Mouse (Mus musculus) CH12.LX (cell line): ENCODE measurements around the gene Ncf4.

ENCODE experiments used
- CTCF ChIP-seq, 2 experiments: IDR thresholded peaks in 1 of 2; conservative IDR thresholded peaks in 1 of 2; 2 replicates each; pipeline ENCODE4 v1.5.1; 2011 to 2012; ENCODE audit warnings: low read depth in 2 of 2, low read length in 2 of 2, improper control_type of control experiment in 1 of 2, inconsistent platforms in 1 of 2, mild to moderate bottlenecking in 1 of 2, moderate library complexity in 1 of 2
- EP300 ChIP-seq: IDR thresholded peaks from 2 replicates; pipeline ENCODE4 v1.6.1; 2011; ENCODE audit warnings: low read length, improper control_type of control experiment
- IRF4 ChIP-seq: IDR thresholded peaks from 2 replicates; pipeline ENCODE4 v1.6.1; 2014; ENCODE audit warnings: low read depth, mild to moderate bottlenecking, inconsistent platforms, low read length, improper control_type of control experiment
- JUND ChIP-seq: conservative IDR thresholded peaks from 2 replicates; pipeline ENCODE4 v1.6.1; 2011; ENCODE audit warnings: low read depth, low read length, improper control_type of control experiment
- MAX ChIP-seq: IDR thresholded peaks from 2 replicates; pipeline ENCODE4 v1.6.1; 2011; ENCODE audit warnings: low read length, improper control_type of control experiment
- MYC ChIP-seq: IDR thresholded peaks from 2 replicates; pipeline ENCODE4 v1.6.1; 2011; ENCODE audit warnings: low read depth, mild to moderate bottlenecking, improper control_type of control experiment, low read length
- NRF1 ChIP-seq: IDR thresholded peaks from 2 replicates; pipeline ENCODE4 v1.6.1; 2014; ENCODE audit warnings: low read depth, mild to moderate bottlenecking, inconsistent platforms, low read length, improper control_type of control experiment, moderate library complexity
- POLR2A ChIP-seq: IDR thresholded peaks from 2 replicates; pipeline ENCODE4 v1.6.1; 2011; ENCODE audit warnings: low read depth, mild to moderate bottlenecking, improper control_type of control experiment, low read length
- RAD21 ChIP-seq: IDR thresholded peaks from 2 replicates; pipeline ENCODE4 v1.6.1; 2011; ENCODE audit warnings: low read depth, mild to moderate bottlenecking, low read length, improper control_type of control experiment, moderate library complexity
- RCOR1 ChIP-seq: conservative IDR thresholded peaks from 2 replicates; pipeline ENCODE4 v1.6.1; 2012; ENCODE audit warnings: low read depth, mild to moderate bottlenecking, inconsistent platforms, low read length, improper control_type of control experiment
- ZNF384 ChIP-seq: IDR thresholded peaks from 2 replicates; pipeline ENCODE4 v1.6.1; 2012; ENCODE audit warnings: low read depth, low read length, improper control_type of control experiment, inconsistent platforms

GRCm38 (mm10) chr15:78195096-78195880, 49.3 kb upstream of the Ncf4 start:
- TF ChIP-seq EP300: no peak
- TF ChIP-seq RAD21: no peak
- no peak for TF ChIP-seq NRF1
- TF ChIP-seq IRF4: no peak
- TF ChIP-seq RCOR1: no peak
- TF ChIP-seq CTCF (conservative IDR thresholded peaks at IDR 0.05 in 1 of 2, IDR thresholded peaks at IDR 0.05 in 1 of 2; ENCODE audit: low read depth in 2 of 2, low read length in 2 of 2): no peak
- no peak for TF ChIP-seq POLR2A
- no peak for TF ChIP-seq MYC
- TF ChIP-seq ZNF384: no peak
- no peak for TF ChIP-seq MAX
- TF ChIP-seq JUND: no peak
